24 mouse cellular contexts compared by ENCODE assay signal in the genomic region with DNA sequence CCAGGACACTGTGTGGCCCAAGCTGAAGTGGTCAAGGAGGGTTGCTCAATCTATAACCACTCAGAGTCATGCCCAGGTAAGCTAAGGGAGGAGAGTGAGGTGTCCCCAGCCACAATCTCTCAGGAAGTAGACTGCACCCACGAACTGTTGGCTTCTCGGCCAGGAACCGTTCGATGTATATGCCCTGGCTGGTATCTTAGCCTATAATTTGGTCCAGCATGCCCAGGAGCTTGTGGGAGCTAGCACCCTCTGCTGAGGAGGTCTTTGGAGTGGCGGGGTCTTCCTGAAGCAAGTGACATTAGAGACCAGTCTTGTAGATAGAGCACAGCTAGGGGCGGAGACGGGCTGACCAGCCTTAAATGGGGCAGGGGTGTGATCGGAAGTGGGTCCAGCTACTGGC. TPM values are rescaled to one million over a fixed set of nuclear protein-coding genes. Genes with fewer than 3 reads are reported as not detected.
DNase-seq lines count a peak whose midpoint lies in the region; ATAC-seq and TF ChIP-seq lines count a peak whose summit lies in the region.
"Had no signal": no experiment of that assay in that cellular context is flagged by ENCODE, and none has a peak within 500 bp of the region (broad histone marks: within the 10 kb centered on the region; RNA-seq: fewer than 3 reads in every experiment).

No protein-coding gene starts in this region.

- peak; percentile 91 for DNase-seq in heart, adult 11 months
- no peak for DNase-seq in heart, postnatal 10 days
- DNase-seq in kidney, adult 9 months, result no peak
- DNase-seq in lung, postnatal 0 days (ENCODE audit: low spot score), result no peak
- DNase-seq in lung, adult 2 months, result no peak
- DNase-seq in liver, postnatal 0 days, result no peak
- DNase-seq: adrenal gland, adult 2 months; adrenal gland, adult 8-10 months; adrenal gland, postnatal 10 days; adrenal gland, postnatal 14 days; adrenal gland, postnatal 25 days; adrenal gland, postnatal 36 days; B cell, adult 2 months; cerebellum, adult 11 months; cerebellum, adult 11-12 months; cerebellum, adult 18-20 months had no signal

- H3K27me3 ChIP-seq in kidney, embryonic 15.5 days, result peaks cover 20% of the 10 kb centered on the region; the same call in 1 of the 2 replicates
- no peaks in the 10 kb centered on the region for H3K27me3 ChIP-seq in lung, postnatal 0 days (replicated peaks; ENCODE audit: insufficient read depth, low read length)
- peaks cover 36% of the 10 kb centered on the region for H3K27me3 ChIP-seq in E14TG2a.4 (ENCODE audit: insufficient read depth, low read length)
- H3K27me3 ChIP-seq in liver, postnatal 0 days (ENCODE audit: insufficient read depth, low read length), result peaks cover 17% of the 10 kb centered on the region; the same call in 1 of the 2 replicates
- H3K27me3 ChIP-seq: Patski had no signal

- H3K9ac ChIP-seq in kidney, embryonic 15.5 days, result no peak overlapping the region
- no peak overlapping the region for H3K9ac ChIP-seq in lung, postnatal 0 days (replicated peaks; ENCODE audit: low read depth)
- no peak overlapping the region for H3K9ac ChIP-seq in liver, postnatal 0 days (replicated peaks)

- H3K36me3 ChIP-seq in kidney, embryonic 15.5 days, result no peaks in the 10 kb centered on the region
- no peaks in the 10 kb centered on the region for H3K36me3 ChIP-seq in lung, postnatal 0 days (ENCODE audit: insufficient read depth, low read length)
- no peaks in the 10 kb centered on the region for H3K36me3 ChIP-seq in E14TG2a.4 (ENCODE audit: insufficient read depth, low read length)
- no peaks in the 10 kb centered on the region for H3K36me3 ChIP-seq in liver, postnatal 0 days (replicated peaks; ENCODE audit: insufficient read depth, low read length)
- H3K36me3 ChIP-seq: G1E had no signal

- no peak for TF ChIP-seq EP300 in lung, postnatal 0 days (IDR thresholded peaks at IDR 0.05)
- TF ChIP-seq EP300 in liver, postnatal 0 days (IDR thresholded peaks at IDR 0.05; ENCODE audit: low read depth), result no peak

- no peak for TF ChIP-seq POLR2A in lung, adult 2 months (IDR thresholded peaks at IDR 0.05; ENCODE audit: borderline replicate concordance, extremely low read depth, low read depth, low read length)

- H3K4me1 ChIP-seq in kidney, embryonic 15.5 days, result peaks cover 37% of the 10 kb centered on the region
- H3K4me1 ChIP-seq in lung, postnatal 0 days (ENCODE audit: insufficient read depth, low read depth, low read length), result peaks cover 7% of the 10 kb centered on the region
- H3K4me1 ChIP-seq in lung, adult 2 months (ENCODE audit: control insufficient read depth, insufficient read depth, low read length), result 0 out of 2 replicates have a peak, but pooled peaks cover 2% of the 10 kb centered on the region
- peaks cover 62% of the 10 kb centered on the region for H3K4me1 ChIP-seq in E14TG2a.4 (replicated peaks; ENCODE audit: low read depth, low read length)
- no peaks in the 10 kb centered on the region for H3K4me1 ChIP-seq in liver, postnatal 0 days (ENCODE audit: insufficient read depth)

- ATAC-seq in kidney, embryonic 15.5 days (replicated peaks; ENCODE audit: low FRiP score), result no peak
- ATAC-seq in lung, postnatal 0 days, result 0 out of 2 replicates have a peak, but pooled peaks have one; percentile 29
- ATAC-seq in liver, postnatal 0 days, result no peak
- ATAC-seq: activated CD4-positive, CD25-positive, alpha-beta regulatory T cell, adult 4 months; CD4-positive, CD25-positive, alpha-beta regulatory T cell, adult 4 months; Patski had no signal

- TF ChIP-seq CTCF in lung, postnatal 0 days (IDR thresholded peaks at IDR 0.05), result no peak
- TF ChIP-seq CTCF in lung, adult 2 months (IDR thresholded peaks at IDR 0.05; ENCODE audit: insufficient read depth, low read length), result no peak
- TF ChIP-seq CTCF in E14TG2a.4 (conservative IDR thresholded peaks at IDR 0.05; ENCODE audit: low read length), result no peak
- TF ChIP-seq CTCF in liver, postnatal 0 days (IDR thresholded peaks at IDR 0.05; ENCODE audit: low read depth), result no peak

- H3K27ac ChIP-seq in kidney, embryonic 15.5 days, result no peak overlapping the region
- no peak overlapping the region for H3K27ac ChIP-seq in lung, postnatal 0 days (ENCODE audit: low read length)
- no peak overlapping the region for H3K27ac ChIP-seq in liver, postnatal 0 days (ENCODE audit: low read depth)

- 84% methylated on average over 8 of the region's 8 CpGs for WGBS in kidney, embryonic 15.5 days
- WGBS in lung, postnatal 0 days, result 83% methylated on average over 8 of the region's 8 CpGs
- WGBS in lung, adult 2 months, result 85% methylated on average over 8 of the region's 8 CpGs
- WGBS in liver, postnatal 0 days (ENCODE audit: insufficient replicate concordance), result 71% methylated on average over 8 of the region's 8 CpGs

- peak overlapping the region; percentile 64; the same call in 1 of the 2 replicates for H3K4me2 ChIP-seq in kidney, embryonic 15.5 days
- H3K4me2 ChIP-seq in lung, postnatal 0 days (replicated peaks; ENCODE audit: low read depth, low read length), result no peak overlapping the region
- no peak overlapping the region for H3K4me2 ChIP-seq in liver, postnatal 0 days (ENCODE audit: low read depth, low read length)

- H3K4me3 ChIP-seq in kidney, embryonic 15.5 days (replicated peaks), result no peak overlapping the region
- no peak overlapping the region for H3K4me3 ChIP-seq in lung, postnatal 0 days (ENCODE audit: low read depth, low read length)
- H3K4me3 ChIP-seq in lung, adult 2 months (replicated peaks; ENCODE audit: extremely low read depth, low read depth, low read length), result no peak overlapping the region
- peak overlapping the region; percentile 73; the same call in 1 of the 2 replicates for H3K4me3 ChIP-seq in E14TG2a.4 (replicated peaks; ENCODE audit: low read length)
- no peak overlapping the region for H3K4me3 ChIP-seq in liver, postnatal 0 days (ENCODE audit: low read depth, low read length)

- intact Hi-C loops in heart, postnatal 10 days (cut with DNase I), result no loop called here

- no peaks in the 10 kb centered on the region for H3K9me3 ChIP-seq in kidney, embryonic 15.5 days (replicated peaks)
- no peaks in the 10 kb centered on the region for H3K9me3 ChIP-seq in lung, postnatal 0 days (ENCODE audit: low read length)
- no peaks in the 10 kb centered on the region for H3K9me3 ChIP-seq in E14TG2a.4 (ENCODE audit: low read length)
- H3K9me3 ChIP-seq in liver, postnatal 0 days (ENCODE audit: low read length), result no peaks in the 10 kb centered on the region
- H3K9me3 ChIP-seq: G1E had no signal

RNA-seq across cellular contexts. Expression of a gene that starts 9.4 kb away (rescaled TPM):
- total RNA-seq in heart, postnatal 10 days (2021), result under 1 TPM in 1 of 2 experiments, not detected in 1; 0.12 TPM
- polyA plus RNA-seq in kidney, embryonic 15.5 days (2015; fragmentation: Nextera tagmentation; extraction: Ambion mirVana), result 0.09 and 0.12 TPM in 2 replicates
- polyA plus RNA-seq in lung, postnatal 0 days (2015; fragmentation: Nextera tagmentation; extraction: Ambion mirVana), result not detected in 2 replicates
- 0.18 and 0.60 TPM in 2 replicates for polyA plus RNA-seq in lung, adult 2 months (2012; rRNA removed)
- polyA plus RNA-seq in liver, postnatal 0 days (2015; fragmentation: Nextera tagmentation; extraction: Ambion mirVana), result not detected in 2 replicates
- total RNA-seq: adrenal gland, postnatal 25 days had no signal
- polyA plus RNA-seq: activated CD4-positive, CD25-positive, alpha-beta regulatory T cell, adult 4 months; CD4-positive, CD25-positive, alpha-beta regulatory T cell, adult 4 months had no signal

RNA-seq across cellular contexts. Expression of a gene that starts 9.8 kb away (rescaled TPM):
- not detected for total RNA-seq in heart, postnatal 10 days (2021)
- polyA plus RNA-seq in kidney, embryonic 15.5 days (2015; fragmentation: Nextera tagmentation; extraction: Ambion mirVana), result 7.8 and 8.2 TPM in 2 replicates
- polyA plus RNA-seq in lung, postnatal 0 days (2015; fragmentation: Nextera tagmentation; extraction: Ambion mirVana), result 8.7 and 10.3 TPM in 2 replicates
- polyA plus RNA-seq in lung, adult 2 months (2012; rRNA removed), result 2.8 and 4.3 TPM in 2 replicates
- 0.25 and 0.39 TPM in 2 replicates for polyA plus RNA-seq in liver, postnatal 0 days (2015; fragmentation: Nextera tagmentation; extraction: Ambion mirVana)
- total RNA-seq: CH12.LX, G1E, MEL had no signal
- polyA plus RNA-seq: activated CD4-positive, CD25-positive, alpha-beta regulatory T cell, adult 4 months; G1E had no signal

RNA-seq across cellular contexts. Expression of a gene that starts 18.9 kb away (rescaled TPM):
- 10 to 100 TPM in 1 of 2 experiments, 1 to 10 TPM in 1; 8.2 to 30.7 TPM for total RNA-seq in heart, postnatal 10 days (2021)
- 4.0 and 4.3 TPM in 2 replicates for polyA plus RNA-seq in kidney, embryonic 15.5 days (2015; fragmentation: Nextera tagmentation; extraction: Ambion mirVana)
- polyA plus RNA-seq in lung, postnatal 0 days (2015; fragmentation: Nextera tagmentation; extraction: Ambion mirVana), result 7.8 and 18.7 TPM in 2 replicates
- 27.9 and 38.2 TPM in 2 replicates for polyA plus RNA-seq in lung, adult 2 months (2012; rRNA removed)
- 1.2 and 1.3 TPM in 2 replicates for polyA plus RNA-seq in liver, postnatal 0 days (2015; fragmentation: Nextera tagmentation; extraction: Ambion mirVana)

RNA-seq across cellular contexts. Expression of a gene that starts 41.2 kb away (rescaled TPM):
- 1 to 10 TPM in 1 of 2 experiments, under 1 TPM in 1; 0.74 to 1.5 TPM for total RNA-seq in heart, postnatal 10 days (2021)
- polyA plus RNA-seq in kidney, embryonic 15.5 days (2015; fragmentation: Nextera tagmentation; extraction: Ambion mirVana), result 0.96 and 1.8 TPM in 2 replicates
- 3.1 and 3.3 TPM in 2 replicates for polyA plus RNA-seq in lung, postnatal 0 days (2015; fragmentation: Nextera tagmentation; extraction: Ambion mirVana)
- 7.4 and 23.0 TPM in 2 replicates for polyA plus RNA-seq in lung, adult 2 months (2012; rRNA removed)
- 1.0 and 1.3 TPM in 2 replicates for polyA plus RNA-seq in liver, postnatal 0 days (2015; fragmentation: Nextera tagmentation; extraction: Ambion mirVana)

RNA-seq across cellular contexts. Expression of a gene that starts 55.9 kb away (rescaled TPM):
- total RNA-seq in heart, postnatal 10 days (2021), result 10 to 100 TPM; 28.7 to 31.7 TPM
- polyA plus RNA-seq in kidney, embryonic 15.5 days (2015; fragmentation: Nextera tagmentation; extraction: Ambion mirVana), result 77.3 and 85.7 TPM in 2 replicates
- polyA plus RNA-seq in lung, postnatal 0 days (2015; fragmentation: Nextera tagmentation; extraction: Ambion mirVana), result 47.2 and 58.1 TPM in 2 replicates
- polyA plus RNA-seq in lung, adult 2 months (2012; rRNA removed), result 58.1 and 71.6 TPM in 2 replicates
- polyA plus RNA-seq in liver, postnatal 0 days (2015; fragmentation: Nextera tagmentation; extraction: Ambion mirVana), result 29.6 and 30.8 TPM in 2 replicates
